Mouse (Mus musculus) olfactory bulb, adult 2 months (tissue): ENCODE data around the gene Odf3l1.

ENCODE experiments used
- CTCF ChIP-seq: fragments of 200-500 bp; IDR thresholded peaks from 2 replicates; pipeline ENCODE4 v1.5.1; 2012; ENCODE audit warnings: low read depth, mild to moderate bottlenecking, low read length, moderate library complexity; ENCODE audit not compliant: insufficient read depth
- POLR2A ChIP-seq: fragments of 200-500 bp; IDR thresholded peaks from 2 replicates; pipeline ENCODE4 v1.6.1; 2012; ENCODE audit warnings: mild to moderate bottlenecking, low read depth, low read length, moderate library complexity; ENCODE audit not compliant: insufficient read depth

- TF ChIP-seq CTCF (no peak), POLR2A (no peak)
Measured at GRCm38 (mm10) chr9:56803146-56803545, 61.3 kb downstream of the Odf3l1 start.
